Mouse (Mus musculus): Measurements from ENCODE around the gene Focad. TPM values are rescaled to one million over a fixed set of nuclear protein-coding genes. Genes with fewer than 3 reads are reported as not detected.

The Focad gene
- total RNA-seq, 1 experiment from 2014 or later: 27.6 TPM

DNA sequence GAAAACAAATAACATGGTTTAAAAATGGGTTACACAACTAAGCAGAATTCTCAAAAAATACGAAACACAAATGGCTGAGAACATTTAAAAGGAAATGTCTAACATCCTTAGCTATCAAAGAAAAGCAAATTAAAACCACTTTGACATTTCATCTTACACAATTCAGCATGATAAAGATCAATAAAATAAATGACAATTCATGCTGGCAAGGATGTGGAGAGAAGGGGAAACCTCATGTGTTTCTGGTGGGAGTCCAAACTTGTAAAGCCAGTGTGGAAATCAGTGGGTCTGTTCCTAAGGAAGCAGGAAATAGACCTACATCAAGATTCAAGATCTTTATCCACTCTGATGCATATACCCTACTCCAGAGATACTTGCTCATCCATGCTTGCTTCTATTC, 363.7 kb downstream of the Focad start:
- no peak for DNase-seq

DNA sequence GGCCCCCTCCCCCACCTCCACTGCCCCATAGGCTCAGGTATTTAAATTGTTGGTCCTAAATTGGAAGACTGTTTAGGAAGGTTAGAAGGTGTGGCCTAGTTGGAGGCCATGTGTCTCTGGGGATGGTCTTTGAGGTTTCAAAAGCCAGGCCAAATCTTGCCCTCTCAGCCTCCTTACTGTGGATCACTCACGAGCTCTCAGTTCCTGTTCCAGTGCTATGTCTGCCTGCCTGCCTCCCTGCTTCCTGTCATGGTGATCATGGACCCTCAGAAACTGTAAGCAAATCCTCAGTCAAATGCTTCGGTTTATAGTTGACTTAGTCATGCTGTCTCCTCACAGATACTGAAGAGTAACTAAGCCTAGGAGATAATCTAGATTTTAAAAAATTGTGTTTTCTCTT, 364.2 kb downstream of the Focad start:
- no peak for DNase-seq

Small RNA genes within 50 kb of the gene (microRNA-seq; reads per million reads assigned to microRNA genes)
- gene Mir491: 6.9 to 10.2 reads per million in 2 experiments

Other genes starting within 250 kb of the Focad start
- gene Mllt3, start 61.3 kb upstream of the Focad start, total RNA-seq (2021): 23.5 and 24.5 TPM in 2 replicates